Mouse (Mus musculus): ENCODE data around the gene Crybg3. TPM values are rescaled to one million over a fixed set of nuclear protein-coding genes. Genes with fewer than 3 reads are reported as not detected.

The Crybg3 gene
- polyA plus RNA-seq, 1 experiment from 2014 or later = 1.2 TPM

DNA sequence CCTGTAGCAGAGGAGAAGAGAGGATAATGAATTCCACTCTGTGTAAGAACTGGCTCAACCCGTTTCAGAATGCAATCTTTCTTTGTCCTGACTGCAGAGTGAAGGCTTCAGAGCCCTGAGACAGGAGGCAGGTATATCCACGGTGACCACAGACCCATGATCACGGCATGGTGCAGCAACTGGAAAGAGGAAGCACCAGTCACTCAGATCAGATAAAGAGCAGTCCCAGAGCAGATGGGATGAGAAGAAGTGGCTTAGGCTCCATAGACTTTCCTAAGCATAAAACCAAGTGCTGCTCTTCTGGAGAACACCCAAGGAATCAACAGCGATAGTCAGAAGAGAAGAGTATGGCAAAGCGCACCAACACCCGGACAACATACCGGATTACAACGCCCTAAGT is 21.5 kb downstream of the Crybg3 start:
- Histone ChIP-seq H3K36me3 (no peaks in the 10 kb centered on the region), H3K9me3 (replicated peaks) (0 out of 2 replicates have a peak, but pooled peaks cover 3% of the 10 kb centered on the region), H3K4me1 (replicated peaks) (no peaks in the 10 kb centered on the region), H3K27ac (no peak overlapping the region), H3K4me3 (replicated peaks) (no peak overlapping the region), H3K4me2 (no peak overlapping the region), H3K9ac (no peak overlapping the region), H3K27me3 (no peaks in the 10 kb centered on the region)
- 61% methylated on average over 8 of the region's 8 CpGs for WGBS (ENCODE audit: insufficient replicate concordance)
- ATAC-seq (ENCODE audit: low read depth) (no peak), DNase-seq (no peak)

DNA sequence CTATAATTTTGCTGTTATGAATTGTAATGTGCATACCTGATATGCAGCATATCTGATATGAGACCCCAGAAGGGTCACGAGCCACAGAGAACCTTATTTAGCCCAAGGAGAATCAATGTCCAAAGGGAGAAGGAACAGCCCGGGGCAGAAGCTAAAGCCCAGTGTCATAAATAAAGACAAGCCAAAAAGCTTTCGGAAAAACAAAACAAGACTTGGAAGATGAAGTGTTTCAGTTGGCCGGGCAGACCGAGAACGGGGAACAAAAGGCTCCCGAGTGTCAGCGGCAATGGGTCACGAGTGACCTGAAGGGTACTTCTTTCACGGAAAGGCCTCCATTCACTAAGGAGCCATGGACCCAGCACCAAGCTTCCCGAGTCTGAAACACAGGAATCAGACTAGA is 26.8 kb downstream of the Crybg3 start:
- ATAC-seq (ENCODE audit: low read depth) = no peak
- WGBS (ENCODE audit: insufficient replicate concordance) = 80% methylated on average over 11 of the region's 11 CpGs

DNA sequence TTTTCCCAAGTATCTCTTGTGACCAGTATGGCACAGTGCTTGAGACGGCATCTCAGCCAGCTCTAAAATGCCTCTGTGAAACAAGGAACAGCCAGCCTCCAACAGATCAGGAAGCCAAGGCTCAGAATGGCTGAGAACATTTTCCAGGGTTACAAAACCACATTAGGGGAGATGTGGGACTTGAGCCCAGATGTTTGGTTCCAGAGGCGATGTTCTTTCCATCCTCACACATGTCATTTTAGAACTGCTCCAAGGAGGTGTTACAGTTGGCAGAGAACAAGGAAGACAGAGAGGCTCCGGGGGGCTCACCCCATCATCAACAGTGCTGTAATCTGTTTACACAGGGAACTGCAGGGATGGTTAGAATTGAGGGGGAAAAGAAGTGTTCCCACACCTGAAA is 28.1 kb downstream of the Crybg3 start:
- Histone ChIP-seq H3K27me3 (no peaks in the 10 kb centered on the region), H3K9me3 (replicated peaks) (no peaks in the 10 kb centered on the region), H3K4me1 (replicated peaks) (no peaks in the 10 kb centered on the region), H3K4me2 (no peak overlapping the region), H3K27ac (no peak overlapping the region), H3K4me3 (replicated peaks) (no peak overlapping the region), H3K9ac (no peak overlapping the region), H3K36me3 (no peaks in the 10 kb centered on the region)
- 59% methylated on average over 3 of the region's 3 CpGs for WGBS (ENCODE audit: insufficient replicate concordance)
- ATAC-seq (ENCODE audit: low read depth) = no peak
- DNase-seq = no peak

More for the DNA sequence above, 26.8 kb downstream of the Crybg3 start:
- Histone ChIP-seq H3K36me3 (no peaks in the 10 kb centered on the region), H3K4me2 (no peak overlapping the region), H3K27me3 (no peaks in the 10 kb centered on the region), H3K4me1 (replicated peaks) (no peaks in the 10 kb centered on the region), H3K9me3 (replicated peaks) (no peaks in the 10 kb centered on the region), H3K27ac (no peak overlapping the region), H3K4me3 (replicated peaks) (no peak overlapping the region), H3K9ac (no peak overlapping the region)
- DNase-seq = no peak

DNA sequence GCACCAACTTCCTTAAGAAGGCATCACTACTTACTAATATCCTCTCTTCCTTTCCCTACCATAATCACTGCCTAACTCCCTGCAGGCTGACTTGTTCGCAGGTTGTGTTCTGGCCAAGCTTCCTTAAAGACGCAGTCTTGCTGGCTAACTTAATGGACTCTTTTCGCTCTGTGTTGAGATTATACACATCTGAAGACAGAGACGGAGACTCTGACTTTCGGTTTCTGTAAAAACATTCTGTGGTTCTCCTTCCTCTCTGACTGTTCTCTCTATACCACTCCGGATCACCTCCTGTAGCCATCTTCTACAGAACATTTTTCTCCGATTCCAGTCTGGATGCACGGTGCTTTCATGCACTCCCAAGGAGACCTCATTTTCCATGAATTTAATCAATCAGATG is 30.0 kb downstream of the Crybg3 start:
- Histone ChIP-seq H3K27ac (no peak overlapping the region), H3K36me3 (no peaks in the 10 kb centered on the region), H3K9me3 (replicated peaks) (no peaks in the 10 kb centered on the region), H3K4me2 (no peak overlapping the region), H3K4me3 (replicated peaks) (no peak overlapping the region), H3K27me3 (no peaks in the 10 kb centered on the region), H3K9ac (no peak overlapping the region), H3K4me1 (replicated peaks) (no peaks in the 10 kb centered on the region)
- DNase-seq (no peak), ATAC-seq (ENCODE audit: low read depth) (no peak)
- 77% methylated on average over 8 of the region's 8 CpGs for WGBS (ENCODE audit: insufficient replicate concordance)

DNA sequence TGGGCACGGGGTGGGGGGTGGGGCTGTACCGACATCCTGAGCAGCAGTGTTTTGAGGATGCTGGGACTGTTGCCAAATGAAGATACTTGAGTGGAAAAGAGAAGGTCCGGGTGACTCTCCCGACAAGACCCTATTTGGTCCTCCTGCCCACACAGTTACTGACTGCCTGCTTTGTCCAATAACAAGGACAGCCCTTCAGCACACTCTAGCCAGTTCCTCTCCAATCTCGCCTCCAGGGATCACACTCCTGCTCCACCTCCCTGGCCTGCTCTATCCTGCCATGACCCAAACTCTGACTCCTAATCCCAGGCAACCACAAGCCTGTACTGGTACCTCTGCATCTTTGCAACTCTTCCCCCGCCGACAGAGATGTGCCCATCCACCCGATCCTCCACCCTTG is 30.9 kb downstream of the Crybg3 start:
- H3K9me3 ChIP-seq (replicated peaks) = no peaks in the 10 kb centered on the region
- H3K27ac ChIP-seq = no peak overlapping the region
- H3K4me1 ChIP-seq (replicated peaks) = no peaks in the 10 kb centered on the region
- no peak overlapping the region for H3K9ac ChIP-seq
- H3K4me2 ChIP-seq = no peak overlapping the region
- 60% methylated on average over 8 of the region's 8 CpGs for WGBS (ENCODE audit: insufficient replicate concordance)
- no peaks in the 10 kb centered on the region for H3K36me3 ChIP-seq
- no peak overlapping the region for H3K4me3 ChIP-seq (replicated peaks)
- H3K27me3 ChIP-seq = no peaks in the 10 kb centered on the region
- ATAC-seq (ENCODE audit: low read depth) = no peak
- DNase-seq = no peak

DNA sequence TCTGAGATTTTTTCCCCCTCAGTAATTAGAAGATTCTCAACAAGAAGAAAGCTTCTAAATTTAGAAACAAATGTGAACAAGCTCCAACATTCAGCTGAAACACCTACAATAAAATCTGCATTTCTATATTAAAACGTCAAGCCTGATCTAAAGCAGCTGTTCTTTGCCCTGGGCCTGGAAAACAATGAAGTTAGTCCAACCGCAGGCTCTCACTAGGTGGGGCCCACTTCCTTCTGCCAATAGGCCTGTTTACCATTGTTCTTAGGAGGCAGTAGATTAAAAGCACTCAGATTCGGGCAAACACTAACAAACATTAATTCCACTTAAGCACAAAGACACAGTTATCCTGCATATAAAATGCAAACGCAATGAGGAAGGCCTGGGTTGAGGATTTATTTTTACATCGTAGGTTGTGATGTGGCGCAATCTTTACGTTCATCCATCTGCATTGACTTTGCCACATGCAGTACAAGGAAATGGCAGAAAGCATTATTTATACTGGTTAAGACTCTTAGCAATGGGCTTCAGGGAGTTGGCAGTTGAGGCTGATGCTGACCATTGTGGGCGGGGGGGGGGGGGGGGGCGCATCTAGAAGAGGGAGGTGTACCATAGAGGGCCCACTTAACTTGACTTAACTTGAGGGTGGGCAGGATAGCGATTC is 32.9 kb downstream of the Crybg3 start:
- H3K36me3 ChIP-seq = no peaks in the 10 kb centered on the region
- WGBS (ENCODE audit: insufficient replicate concordance) = 46% methylated on average over 9 of the region's 10 CpGs
- ATAC-seq (ENCODE audit: low read depth) (no peak), DNase-seq (no peak)
- no peaks in the 10 kb centered on the region for H3K9me3 ChIP-seq (replicated peaks)
- no peak overlapping the region for H3K9ac ChIP-seq
- H3K27me3 ChIP-seq = no peaks in the 10 kb centered on the region
- no peak overlapping the region for H3K27ac ChIP-seq
- H3K4me1 ChIP-seq (replicated peaks) = no peaks in the 10 kb centered on the region
- no peak overlapping the region for H3K4me3 ChIP-seq (replicated peaks)
- no peak overlapping the region for H3K4me2 ChIP-seq

DNA sequence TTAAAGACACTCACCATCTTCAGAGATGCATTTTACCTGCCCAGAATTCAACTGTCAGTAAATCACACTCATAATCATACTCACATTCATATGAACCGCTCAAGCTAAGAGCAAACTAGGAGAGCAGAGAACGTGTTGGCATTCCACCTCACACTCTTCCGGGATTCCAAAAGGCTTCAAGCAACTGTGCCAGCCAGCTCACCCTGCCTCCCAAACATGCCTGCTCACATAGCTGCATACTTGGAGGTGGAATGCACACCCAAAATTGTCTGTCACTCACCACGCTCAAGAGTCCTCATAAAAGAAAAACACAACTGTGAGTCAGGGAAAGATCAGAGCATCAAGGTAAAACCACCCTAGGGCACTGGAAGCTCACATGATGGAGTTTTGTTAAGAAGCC is 34.3 kb downstream of the Crybg3 start:
- 81% methylated on average over 4 of the region's 4 CpGs for WGBS (ENCODE audit: insufficient replicate concordance)
- DNase-seq (no peak), ATAC-seq (ENCODE audit: low read depth) (no peak)
- no peak overlapping the region for H3K4me2 ChIP-seq
- no peak overlapping the region for H3K4me3 ChIP-seq (replicated peaks)
- H3K27me3 ChIP-seq = no peaks in the 10 kb centered on the region
- H3K27ac ChIP-seq = no peak overlapping the region
- H3K9me3 ChIP-seq (replicated peaks) = no peaks in the 10 kb centered on the region
- H3K4me1 ChIP-seq (replicated peaks) = no peaks in the 10 kb centered on the region
- no peaks in the 10 kb centered on the region for H3K36me3 ChIP-seq
- no peak overlapping the region for H3K9ac ChIP-seq

DNA sequence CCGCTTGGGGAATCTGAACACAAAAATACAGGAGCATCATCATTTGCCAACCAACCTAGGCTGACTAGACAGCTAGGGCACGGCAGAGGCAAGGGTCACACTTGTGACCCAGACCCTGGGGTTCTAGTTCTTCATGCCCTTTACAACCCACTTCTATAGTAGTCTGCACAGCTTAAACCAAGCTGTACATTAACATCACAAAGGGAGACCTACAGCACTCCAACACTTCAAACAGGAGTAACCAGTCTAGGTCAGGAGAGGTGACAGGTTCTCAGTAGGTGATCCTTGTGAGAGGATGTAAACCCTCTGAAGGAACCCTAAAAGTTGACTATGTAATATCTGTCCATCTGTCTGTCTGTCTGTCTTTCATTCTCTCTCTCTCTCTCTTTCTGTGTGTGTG is 35.1 kb downstream of the Crybg3 start:
- no peak for DNase-seq
- H3K27me3 ChIP-seq = no peaks in the 10 kb centered on the region
- 77% methylated on average over 2 of the region's 2 CpGs for WGBS (ENCODE audit: insufficient replicate concordance)
- no peak overlapping the region for H3K9ac ChIP-seq
- H3K4me3 ChIP-seq (replicated peaks) = no peak overlapping the region
- H3K36me3 ChIP-seq = no peaks in the 10 kb centered on the region
- H3K27ac ChIP-seq = no peak overlapping the region
- H3K4me2 ChIP-seq = no peak overlapping the region
- no peaks in the 10 kb centered on the region for H3K9me3 ChIP-seq (replicated peaks)
- ATAC-seq (ENCODE audit: low read depth) = no peak
- H3K4me1 ChIP-seq (replicated peaks) = no peaks in the 10 kb centered on the region

DNA sequence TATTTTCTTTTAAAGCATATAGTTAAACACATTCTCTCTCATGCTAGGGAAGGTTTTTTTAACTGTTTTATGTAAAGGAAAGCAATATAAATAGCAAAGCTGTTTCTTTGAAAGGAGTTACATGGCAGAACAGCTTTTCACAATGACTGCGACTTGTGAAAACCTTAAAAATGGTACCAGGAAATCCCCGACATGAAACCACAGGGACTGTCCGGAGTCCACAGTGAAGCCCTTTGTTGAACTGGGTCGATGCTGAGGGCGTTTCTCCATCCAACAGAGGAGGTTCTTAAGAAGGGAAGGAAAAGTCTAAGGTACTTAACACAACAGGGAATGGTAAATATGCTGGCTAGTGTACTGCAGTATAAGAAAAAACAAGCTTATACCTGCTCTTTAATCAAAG is 36.8 kb downstream of the Crybg3 start:
- Histone ChIP-seq H3K4me3 (replicated peaks) (no peak overlapping the region), H3K9me3 (replicated peaks) (no peaks in the 10 kb centered on the region), H3K9ac (no peak overlapping the region), H3K27me3 (no peaks in the 10 kb centered on the region), H3K4me1 (replicated peaks) (no peaks in the 10 kb centered on the region), H3K36me3 (no peaks in the 10 kb centered on the region), H3K27ac (no peak overlapping the region), H3K4me2 (no peak overlapping the region)
- ATAC-seq (ENCODE audit: low read depth) (no peak), DNase-seq (no peak)
- WGBS (ENCODE audit: insufficient replicate concordance) = 63% methylated on average over 5 of the region's 5 CpGs

DNA sequence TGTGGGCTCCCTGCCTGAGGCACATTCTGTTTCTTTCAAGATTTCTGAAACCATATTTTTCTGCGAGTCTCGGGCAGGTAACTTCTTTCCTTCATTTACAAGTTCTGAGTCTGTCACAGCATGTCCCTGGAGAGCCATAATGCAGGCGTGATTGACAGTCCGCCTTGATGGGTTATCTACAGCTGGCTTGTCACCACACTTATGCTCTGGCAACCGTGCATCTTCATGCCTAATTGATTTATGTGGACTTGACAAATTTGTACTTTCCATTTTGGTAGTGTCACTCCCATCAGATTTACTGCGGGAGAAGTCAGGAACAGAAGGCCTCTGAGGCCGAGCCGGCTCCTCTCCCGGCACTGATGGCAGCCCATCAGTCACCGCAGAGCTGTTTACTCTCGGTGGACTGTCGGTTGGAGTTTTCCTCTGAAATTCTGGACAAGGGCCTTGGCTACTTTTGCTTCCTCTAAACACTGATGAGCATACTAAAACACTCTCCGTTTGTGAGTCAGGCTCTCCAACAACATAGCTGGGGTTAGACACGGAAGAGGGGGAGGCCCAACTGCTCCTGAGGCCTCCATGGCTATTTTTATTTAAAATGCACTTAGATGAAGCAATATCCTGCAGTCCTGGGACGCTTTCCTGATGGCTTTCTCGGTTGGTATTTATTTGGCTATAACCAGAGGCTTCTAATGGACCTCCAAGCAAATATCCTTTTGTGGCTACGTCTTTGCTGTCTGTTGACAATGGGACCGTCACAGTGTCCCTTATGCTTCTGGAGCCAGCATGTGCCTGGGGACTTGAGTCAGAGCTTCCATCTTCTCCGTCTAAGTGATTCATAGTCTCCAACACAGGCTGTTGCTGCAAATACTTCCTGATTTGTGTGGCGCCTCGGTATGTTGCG is 41.2 kb downstream of the Crybg3 start:
- ATAC-seq (ENCODE audit: low read depth) = no peak
- Histone ChIP-seq H3K36me3 (no peaks in the 10 kb centered on the region), H3K27ac (no peak overlapping the region)

DNA sequence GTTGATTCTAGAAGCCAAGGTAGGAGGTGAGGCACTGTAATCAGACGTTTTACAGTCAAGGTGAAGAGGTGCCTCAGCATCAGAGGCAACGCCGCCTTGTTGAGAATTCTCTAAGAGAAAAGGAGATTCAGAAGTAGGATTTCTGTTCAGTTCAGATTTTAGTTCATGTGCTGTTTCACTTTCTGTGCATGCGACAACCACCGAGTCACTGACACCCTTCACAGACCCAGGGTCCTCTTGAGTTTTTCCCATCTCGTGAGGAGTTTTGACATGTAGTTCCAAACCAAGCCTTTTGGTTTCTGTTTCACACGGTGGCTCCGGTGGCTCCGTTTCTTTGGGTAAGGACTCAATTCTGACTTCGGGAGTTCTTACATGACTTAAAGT is 41.9 kb downstream of the Crybg3 start:
- no peak overlapping the region for H3K4me2 ChIP-seq
- no peak overlapping the region for H3K27ac ChIP-seq
- no peaks in the 10 kb centered on the region for H3K4me1 ChIP-seq (replicated peaks)
- H3K27me3 ChIP-seq = no peaks in the 10 kb centered on the region
- no peak for ATAC-seq (ENCODE audit: low read depth)
- no peaks in the 10 kb centered on the region for H3K9me3 ChIP-seq (replicated peaks)
- no peak for DNase-seq
- no peak overlapping the region for H3K4me3 ChIP-seq (replicated peaks)
- WGBS (ENCODE audit: insufficient replicate concordance) = 74% methylated on average over 10 of the region's 10 CpGs
- no peaks in the 10 kb centered on the region for H3K36me3 ChIP-seq
- no peak overlapping the region for H3K9ac ChIP-seq

More for the DNA sequence above, 41.2 kb downstream of the Crybg3 start:
- H3K4me3 ChIP-seq (replicated peaks) = no peak overlapping the region
- no peaks in the 10 kb centered on the region for H3K4me1 ChIP-seq (replicated peaks)
- DNase-seq = no peak
- no peaks in the 10 kb centered on the region for H3K9me3 ChIP-seq (replicated peaks)
- no peak overlapping the region for H3K9ac ChIP-seq
- no peaks in the 10 kb centered on the region for H3K27me3 ChIP-seq
- no peak overlapping the region for H3K4me2 ChIP-seq
- WGBS (ENCODE audit: insufficient replicate concordance) = 60% methylated on average over 22 of the region's 22 CpGs
